Mouse (Mus musculus) stomach, postnatal 0 days (tissue): Measurements from ENCODE around the gene Gm9913. TPM values are rescaled to one million over a fixed set of nuclear protein-coding genes. Genes with fewer than 3 reads are reported as not detected.

Experiments used
- ATAC-seq: fragments of 200-750 bp; cut with Nextera tagmentation; 2 replicates; pipeline ENCODE4 v1.8.0; 2017; ENCODE audit not compliant: low FRiP score, low TSS enrichment
- DNase-seq: peaks from one replicate; pipeline ENCODE4 v3.0.0-alpha.2; 2016; ENCODE audit warnings: low spot score
- H3K27ac ChIP-seq: fragments of 300-500 bp; sonication (generic); replicated peaks from 2 replicates; pipeline ENCODE4 v1.5.1; 2014; ENCODE audit warnings: mild to moderate bottlenecking, control low read depth
- H3K27me3 ChIP-seq: fragments of 300-500 bp; sonication (generic); 2 replicates; pipeline ENCODE4 v1.6.1; 2014; ENCODE audit warnings: low read length; ENCODE audit not compliant: control insufficient read depth, insufficient read depth
- H3K36me3 ChIP-seq: fragments of 300-500 bp; sonication (generic); 2 replicates; pipeline ENCODE4 v1.6.1; 2014; ENCODE audit warnings: low read length, mixed read lengths; ENCODE audit not compliant: control insufficient read depth, insufficient read depth
- H3K4me1 ChIP-seq: fragments of 300-500 bp; sonication (generic); replicated peaks from 2 replicates; pipeline ENCODE4 v1.6.1; 2014; ENCODE audit warnings: antibody characterized with exemption; ENCODE audit not compliant: control insufficient read depth, insufficient read depth
- H3K4me2 ChIP-seq: fragments of 300-500 bp; sonication (generic); replicated peaks from 2 replicates; pipeline ENCODE4 v1.6.1; 2014; ENCODE audit warnings: low read depth, mild to moderate bottlenecking, control low read depth, moderate library complexity
- H3K4me3 ChIP-seq: fragments of 300-500 bp; sonication (generic); 2 replicates; pipeline ENCODE4 v1.5.1; 2014; ENCODE audit warnings: low read depth, low read length, control low read depth
- H3K9ac ChIP-seq: fragments of 300-500 bp; sonication (generic); 2 replicates; pipeline ENCODE4 v1.6.1; 2014; ENCODE audit warnings: mild to moderate bottlenecking, low read length, control low read depth, mixed read lengths
- H3K9me3 ChIP-seq: fragments of 300-500 bp; sonication (generic); 2 replicates; pipeline ENCODE4 v1.6.1; 2016; ENCODE audit warnings: low read length; ENCODE audit not compliant: control insufficient read depth
- CTCF ChIP-seq: IDR thresholded peaks from 2 replicates; pipeline ENCODE4 v1.5.1; 2016; ENCODE audit warnings: antibody characterized with exemption, low read depth, mild to moderate bottlenecking, moderate library complexity
- EP300 ChIP-seq: optimal IDR thresholded peaks from 2 replicates; pipeline ENCODE3; 2016; ENCODE audit warnings: antibody characterized with exemption
- WGBS: fragments of 180-500 bp; shearing (Covaris S2); extraction: QIAGEN DNeasy Blood & Tissue Kit; methylation state at CpG from one replicate; pipeline ENCODE4 v1.1.7; 2014; 5-methylcytosine and 5-hydroxymethylcytosine counted together
- polyA plus RNA-seq: library from polyadenylated mRNA; unstranded; fragments of >200 nt; fragmentation: Nextera tagmentation; extraction: Ambion mirVana; gene quantifications from 2 replicates; pipeline ENCODE4 v1.2.1, GENCODE M21; 2015

Gene Gm9913
- polyA plus RNA-seq, 1 experiment from 2014 or later, result 0.33 TPM

GRCm38 (mm10) chr2:125471721-125472120 lies 33.2 kb upstream of the Gm9913 start:
- H3K4me3 ChIP-seq, result no peak overlapping the region
- no peak overlapping the region for H3K9ac ChIP-seq
- H3K4me2 ChIP-seq, result no peak overlapping the region
- 75% methylated on average over 4 of the region's 4 CpGs for WGBS
- DNase-seq (no peak), ATAC-seq (no peak)
- no peaks in the 10 kb centered on the region for H3K9me3 ChIP-seq
- H3K4me1 ChIP-seq, result no peaks in the 10 kb centered on the region
- H3K36me3 ChIP-seq, result no peaks in the 10 kb centered on the region
- TF ChIP-seq CTCF (no peak), EP300 (no peak)
- no peak overlapping the region for H3K27ac ChIP-seq
- H3K27me3 ChIP-seq, result no peaks in the 10 kb centered on the region

DNA sequence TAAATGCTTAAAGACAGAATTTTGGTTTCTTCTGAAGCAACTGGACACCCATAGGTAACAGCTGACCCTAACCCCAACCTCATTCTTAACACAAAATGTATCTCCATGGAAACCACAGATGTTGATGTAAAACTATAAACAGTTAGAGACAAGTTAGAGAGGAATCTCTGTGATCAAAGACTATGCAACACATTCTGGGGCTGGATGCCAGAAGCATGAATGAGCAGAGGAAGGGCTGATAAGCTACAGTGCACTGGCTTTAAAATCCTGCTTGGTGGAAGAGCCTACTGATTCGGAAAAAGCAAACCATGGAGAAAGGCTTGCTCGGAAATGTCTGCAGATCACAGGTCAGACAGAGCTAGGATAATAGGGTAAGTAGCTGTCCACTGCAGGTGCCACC lies 31.7 kb upstream of the Gm9913 start:
- H3K4me3 ChIP-seq, result no peak overlapping the region
- no peaks in the 10 kb centered on the region for H3K4me1 ChIP-seq
- ATAC-seq (no peak), DNase-seq (no peak)
- H3K9ac ChIP-seq, result no peak overlapping the region
- no peak for TF ChIP-seq EP300
- no peak for TF ChIP-seq CTCF
- H3K27me3 ChIP-seq, result no peaks in the 10 kb centered on the region
- H3K27ac ChIP-seq, result no peak overlapping the region
- H3K36me3 ChIP-seq, result no peaks in the 10 kb centered on the region
- H3K4me2 ChIP-seq, result no peak overlapping the region
- 48% methylated on average over 2 of the region's 2 CpGs for WGBS
- no peaks in the 10 kb centered on the region for H3K9me3 ChIP-seq

GRCm38 (mm10) chr2:125474690-125475089 lies 30.2 kb upstream of the Gm9913 start:
- 74% methylated on average over 5 of the region's 5 CpGs for WGBS
- H3K9me3 ChIP-seq, result no peaks in the 10 kb centered on the region
- no peak overlapping the region for H3K27ac ChIP-seq
- H3K4me1 ChIP-seq, result no peaks in the 10 kb centered on the region
- H3K36me3 ChIP-seq, result no peaks in the 10 kb centered on the region
- H3K9ac ChIP-seq, result no peak overlapping the region
- DNase-seq (no peak), ATAC-seq (no peak)
- TF ChIP-seq EP300 (no peak), CTCF (no peak)
- H3K27me3 ChIP-seq, result no peaks in the 10 kb centered on the region
- no peak overlapping the region for H3K4me3 ChIP-seq
- no peak overlapping the region for H3K4me2 ChIP-seq

DNA sequence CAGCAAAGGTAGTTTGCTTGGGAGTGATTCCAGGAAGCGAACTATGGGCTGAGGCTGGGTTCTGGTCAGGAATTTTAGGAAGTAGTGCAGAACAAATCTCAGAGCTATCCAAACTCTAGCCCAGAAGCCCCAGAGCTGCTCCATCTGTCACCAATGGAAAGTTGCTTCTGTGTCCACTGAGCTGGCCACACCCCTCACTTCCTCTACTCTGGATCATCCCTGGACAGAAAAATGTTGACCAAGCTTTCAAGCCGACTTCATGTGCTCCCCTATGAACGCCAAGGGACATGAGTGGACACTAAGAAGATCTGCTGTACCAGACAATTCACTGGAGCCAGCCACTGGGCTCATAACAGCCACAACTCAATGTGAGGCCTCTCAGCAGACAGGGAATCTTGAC lies 28.7 kb upstream of the Gm9913 start:
- no peak for TF ChIP-seq EP300
- no peak for TF ChIP-seq CTCF
- 70% methylated on average over 3 of the region's 3 CpGs for WGBS
- H3K4me3 ChIP-seq, result no peak overlapping the region
- ATAC-seq (no peak), DNase-seq (no peak)
- H3K4me1 ChIP-seq, result no peaks in the 10 kb centered on the region
- H3K36me3 ChIP-seq, result no peaks in the 10 kb centered on the region
- no peaks in the 10 kb centered on the region for H3K27me3 ChIP-seq
- no peak overlapping the region for H3K9ac ChIP-seq
- H3K9me3 ChIP-seq, result no peaks in the 10 kb centered on the region
- no peak overlapping the region for H3K27ac ChIP-seq
- H3K4me2 ChIP-seq, result no peak overlapping the region

GRCm38 (mm10) chr2:125477367-125477766 lies 27.5 kb upstream of the Gm9913 start:
- no peaks in the 10 kb centered on the region for H3K4me1 ChIP-seq
- 72% methylated on average over 3 of the region's 3 CpGs for WGBS
- no peak overlapping the region for H3K4me3 ChIP-seq
- ATAC-seq, result no peak
- TF ChIP-seq CTCF (no peak), EP300 (no peak)
- no peak for DNase-seq
- no peak overlapping the region for H3K9ac ChIP-seq
- H3K4me2 ChIP-seq, result no peak overlapping the region
- no peaks in the 10 kb centered on the region for H3K36me3 ChIP-seq
- H3K9me3 ChIP-seq, result no peaks in the 10 kb centered on the region
- H3K27me3 ChIP-seq, result no peaks in the 10 kb centered on the region
- no peak overlapping the region for H3K27ac ChIP-seq

GRCm38 (mm10) chr2:125478705-125479104 lies 26.2 kb upstream of the Gm9913 start:
- no peak overlapping the region for H3K27ac ChIP-seq
- 43% methylated on average over 4 of the region's 4 CpGs for WGBS
- H3K27me3 ChIP-seq, result no peaks in the 10 kb centered on the region
- H3K9ac ChIP-seq, result no peak overlapping the region
- ATAC-seq (no peak), DNase-seq (no peak)
- H3K4me1 ChIP-seq, result no peaks in the 10 kb centered on the region
- H3K4me3 ChIP-seq, result no peak overlapping the region
- TF ChIP-seq CTCF (no peak), EP300 (no peak)
- H3K4me2 ChIP-seq, result no peak overlapping the region
- H3K9me3 ChIP-seq, result no peaks in the 10 kb centered on the region
- H3K36me3 ChIP-seq, result no peaks in the 10 kb centered on the region
